Mouse (Mus musculus) heart, postnatal 0 days (tissue): Measurements from ENCODE around the gene AL731706.1.

Source experiments
- CTCF ChIP-seq: IDR thresholded peaks from 2 replicates; pipeline ENCODE4 v1.5.1; 2016; ENCODE audit warnings: antibody characterized with exemption, control low read depth, low read depth
- EP300 ChIP-seq: IDR thresholded peaks from 2 replicates; pipeline ENCODE4 v1.6.1; 2016; ENCODE audit warnings: antibody characterized with exemption, low read depth

GRCm38 (mm10) chr2:136911958-136912411 lies 20.8 kb upstream of the AL731706.1 start:
- TF ChIP-seq EP300 (no peak), CTCF (no peak)
